Mouse (Mus musculus) small intestine, adult 2 months (tissue): ENCODE measurements around the gene Olfr1118. TPM values are rescaled to one million over a fixed set of nuclear protein-coding genes. Genes with fewer than 3 reads are reported as not detected.
"Not testable (repeated sequence)": the region's sequence is repeated elsewhere in the genome, so short reads cannot be mapped to it uniquely, and the experiment has no call there.

Experiments used
- H3K27ac ChIP-seq: fragments of 200-500 bp; 2 replicates; pipeline ENCODE4 v1.5.1; 2012; ENCODE audit warnings: low read depth, low read length, control low read depth, inconsistent platforms; ENCODE audit not compliant: insufficient read depth
- H3K27me3 ChIP-seq: fragments of 200-500 bp; 2 replicates; pipeline ENCODE4 v1.6.1; 2012; ENCODE audit warnings: mild to moderate bottlenecking, moderate library complexity, low read length, inconsistent platforms; ENCODE audit not compliant: control insufficient read depth, insufficient read depth
- H3K36me3 ChIP-seq: fragments of 200-500 bp; 2 replicates; pipeline ENCODE4 v1.6.1; 2012; ENCODE audit warnings: mild to moderate bottlenecking, low read length, control low read depth, inconsistent platforms; ENCODE audit not compliant: control insufficient read depth, insufficient read depth
- H3K4me1 ChIP-seq: fragments of 200-500 bp; 2 replicates; pipeline ENCODE4 v1.6.1; 2012; ENCODE audit warnings: low read length, inconsistent platforms, mixed read lengths; ENCODE audit not compliant: control insufficient read depth, insufficient read depth, insufficient read length
- H3K4me3 ChIP-seq: fragments of 200-500 bp; 2 replicates; pipeline ENCODE4 v1.5.1; 2012; ENCODE audit warnings: low read depth, mild to moderate bottlenecking, control low read depth, inconsistent platforms, low read length, moderate library complexity
- CTCF ChIP-seq: fragments of 200-500 bp; IDR thresholded peaks from 2 replicates; pipeline ENCODE4 v1.5.1; 2012; ENCODE audit warnings: low read depth, mild to moderate bottlenecking, control low read depth, inconsistent platforms, low read length, moderate library complexity, mixed read lengths; ENCODE audit not compliant: insufficient replicate concordance, insufficient read length; ENCODE audit errors: extremely low read depth
- POLR2A ChIP-seq: fragments of 200-500 bp; IDR thresholded peaks from 2 replicates; pipeline ENCODE4 v1.6.1; 2012; ENCODE audit warnings: low read depth, mild to moderate bottlenecking, control low read depth, inconsistent platforms, low read length, moderate library complexity
- WGBS: fragments of 180-500 bp; shearing (Covaris S2); methylation state at CpG from one replicate; pipeline ENCODE4 v1.1.7; 2018; 5-methylcytosine and 5-hydroxymethylcytosine counted together
- polyA plus RNA-seq: library from polyadenylated mRNA; depleted of rRNA; stranded (reverse); fragments of >200 nt; gene quantifications from 2 replicates; pipeline ENCODE4 v1.2.3, GENCODE M21; 2012; rRNA removed

Gene Olfr1118
- polyA plus RNA-seq: not detected in 2 replicates

DNA sequence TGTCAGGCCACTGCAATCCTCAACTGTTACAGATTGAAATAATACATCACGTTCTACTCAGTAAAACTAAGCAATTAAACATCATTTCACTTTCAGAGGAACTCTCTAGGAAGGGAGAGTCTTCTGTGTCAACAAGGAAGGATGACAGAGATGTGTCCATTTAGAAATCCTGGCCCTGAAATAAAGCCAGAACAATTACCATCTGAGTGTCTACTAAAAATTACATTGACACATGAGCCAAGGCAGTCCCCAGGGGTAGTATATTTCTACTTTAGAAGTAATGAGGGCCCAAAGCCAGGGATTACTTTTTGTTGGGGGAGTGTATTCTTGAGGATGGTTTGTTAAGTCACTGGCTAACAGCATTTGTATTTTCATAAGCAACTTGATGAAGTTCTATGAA lies at the start of gene Olfr1118:
Gene Olfr1118, plus strand, starts transcription at position 301 of the 400 bp plus-strand sequence.
- no peak within 1 kb of the TSS for H3K27ac ChIP-seq
- H3K27me3 ChIP-seq: no peaks in the 10 kb centered on the region
- no peaks in the 10 kb centered on the region for H3K4me1 ChIP-seq
- no peak within 1 kb of the TSS for H3K4me3 ChIP-seq
- TF ChIP-seq POLR2A (no peak), CTCF (no peak)
- WGBS: 68% methylated on average over 1 of the region's 1 CpGs
- H3K36me3 ChIP-seq: no peaks in the 10 kb centered on the region

- H3K36me3 ChIP-seq: no peaks in the 10 kb centered on the region
- no peak for TF ChIP-seq POLR2A
- TF ChIP-seq CTCF: no peak
- no peak within 1 kb of the TSS for H3K4me3 ChIP-seq
- H3K27me3 ChIP-seq: no peaks in the 10 kb centered on the region
- no peak within 1 kb of the TSS for H3K27ac ChIP-seq
- WGBS: 71% methylated on average over 1 of the region's 1 CpGs
- H3K4me1 ChIP-seq: no peaks in the 10 kb centered on the region
These were observed 40.1 kb upstream of the Olfr1118 start, which contains the start of gene Olfr1116 for GRCm38 (mm10) chr2:87267234-87267633. Gene Olfr1116 (plus strand): TSS chr2:87267534.

DNA sequence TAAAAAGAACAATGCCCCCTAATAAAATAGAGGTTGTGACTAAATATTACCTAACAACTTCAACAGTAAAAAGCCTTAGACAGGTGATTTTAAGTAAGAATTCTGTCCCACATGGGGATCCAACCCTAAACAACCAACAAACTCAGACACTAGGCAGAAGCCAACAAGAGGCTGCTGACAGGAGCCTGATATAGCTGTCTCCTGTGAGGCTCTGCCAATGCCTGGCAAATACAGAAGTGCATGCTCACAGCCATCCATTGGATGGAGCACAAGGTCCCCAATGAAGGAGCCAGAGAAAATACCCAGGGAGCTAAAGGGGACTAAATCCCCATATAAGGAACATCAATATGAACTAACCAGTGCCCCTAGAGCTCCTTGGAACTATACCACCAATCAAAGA lies 13.4 kb upstream of the Olfr1118 start:
- H3K27me3 ChIP-seq, H3K4me1 ChIP-seq, H3K27ac ChIP-seq, H3K4me3 ChIP-seq, H3K36me3 ChIP-seq: not testable (repeated sequence)

DNA sequence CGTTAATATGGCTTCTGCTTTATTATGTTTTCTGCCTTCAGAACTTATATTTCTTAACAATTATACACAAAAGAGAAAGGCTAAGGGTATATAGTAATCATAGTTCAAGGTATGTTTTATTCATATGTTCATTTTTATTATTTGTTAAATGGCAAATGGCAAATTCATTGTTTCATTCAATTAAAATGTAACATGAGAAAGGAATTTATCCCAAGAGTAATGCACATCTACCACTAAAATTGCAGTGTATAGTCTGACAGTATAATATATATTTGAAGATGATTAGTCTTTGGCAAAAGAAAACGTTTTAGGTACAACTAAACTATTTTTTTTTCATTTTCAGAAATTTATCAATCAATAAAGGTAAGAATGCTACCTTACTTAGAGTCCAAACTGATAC lies 47.1 kb downstream of the Olfr1118 start, which contains the start of gene Olfr1120:
Gene Olfr1120, plus strand, starts transcription at position 301 of the 400 bp plus-strand sequence.
- TF ChIP-seq POLR2A (no peak), CTCF (no peak)
- Histone ChIP-seq H3K4me1 (no peaks in the 10 kb centered on the region), H3K4me3 (no peak within 1 kb of the TSS), H3K27ac (no peak within 1 kb of the TSS), H3K27me3 (no peaks in the 10 kb centered on the region), H3K36me3 (no peaks in the 10 kb centered on the region)
- 39% methylated on average over 2 of the region's 2 CpGs for WGBS

- not testable (repeated sequence) for H3K36me3 ChIP-seq, H3K27ac ChIP-seq, H3K4me1 ChIP-seq, H3K27me3 ChIP-seq, H3K4me3 ChIP-seq
- 86% methylated on average over 2 of the region's 2 CpGs for WGBS
These were observed 52.7 kb downstream of the Olfr1118 start for GRCm38 (mm10) chr2:87360121-87360520.

Other genes starting within 250 kb of the Olfr1118 start
- not detected in 2 replicates for gene Olfr1107, start 231.8 kb upstream of the Olfr1118 start, polyA plus RNA-seq
- gene Olfr1109, start 211.6 kb upstream of the Olfr1118 start, polyA plus RNA-seq: not detected in 2 replicates
- gene Olfr259, start 193.0 kb upstream of the Olfr1118 start, polyA plus RNA-seq: not detected in 2 replicates
- gene Olfr1110, start 167.3 kb upstream of the Olfr1118 start, polyA plus RNA-seq: not detected in 2 replicates
- not detected in 2 replicates for gene Olfr1111, start 155.0 kb upstream of the Olfr1118 start, polyA plus RNA-seq
- not detected in 2 replicates for gene Olfr1112, start 119.8 kb upstream of the Olfr1118 start, polyA plus RNA-seq
- not detected in 2 replicates for gene Olfr1113, start 98.6 kb upstream of the Olfr1118 start, polyA plus RNA-seq
- gene Olfr1115, start 59.6 kb upstream of the Olfr1118 start, polyA plus RNA-seq: not detected in 2 replicates
- not detected in 2 replicates for gene Olfr1116, start 40.0 kb upstream of the Olfr1118 start, polyA plus RNA-seq
- gene Olfr1120, start 47.2 kb downstream of the Olfr1118 start, polyA plus RNA-seq: not detected in 2 replicates
- gene Olfr1121, start 62.3 kb downstream of the Olfr1118 start, polyA plus RNA-seq: not detected in 2 replicates
- not detected in 2 replicates for gene Olfr1122, start 78.3 kb downstream of the Olfr1118 start, polyA plus RNA-seq
- not detected in 2 replicates for gene Olfr1123, start 109.1 kb downstream of the Olfr1118 start, polyA plus RNA-seq
- gene Olfr1124, start 122.7 kb downstream of the Olfr1118 start, polyA plus RNA-seq: not detected in 2 replicates
- not detected in 2 replicates for gene Olfr1126, start 146.4 kb downstream of the Olfr1118 start, polyA plus RNA-seq
- not detected in 2 replicates for gene Pramel7, start 189.5 kb downstream of the Olfr1118 start, polyA plus RNA-seq
- not detected in 2 replicates for gene Pramel6, start 199.0 kb downstream of the Olfr1118 start, polyA plus RNA-seq
- gene Olfr153, start 224.2 kb downstream of the Olfr1118 start, polyA plus RNA-seq: not detected in 2 replicates
- gene Olfr1128, start 238.0 kb downstream of the Olfr1118 start, polyA plus RNA-seq: not detected in 2 replicates